Mouse (Mus musculus) megakaryocyte, embryonic 14.5 days (primary cell): Measurements from ENCODE around the gene Ntrk2.

Experiments
- FLI1 ChIP-seq: IDR thresholded peaks from 2 replicates; pipeline ENCODE4 v1.6.1; 2012; ENCODE audit warnings: low read length, inconsistent platforms, mixed read lengths
- GATA1 ChIP-seq: IDR thresholded peaks from 3 replicates; pipeline ENCODE4 v1.6.1; 2012; ENCODE audit warnings: mixed read lengths, low read length, inconsistent platforms, borderline replicate concordance

DNA sequence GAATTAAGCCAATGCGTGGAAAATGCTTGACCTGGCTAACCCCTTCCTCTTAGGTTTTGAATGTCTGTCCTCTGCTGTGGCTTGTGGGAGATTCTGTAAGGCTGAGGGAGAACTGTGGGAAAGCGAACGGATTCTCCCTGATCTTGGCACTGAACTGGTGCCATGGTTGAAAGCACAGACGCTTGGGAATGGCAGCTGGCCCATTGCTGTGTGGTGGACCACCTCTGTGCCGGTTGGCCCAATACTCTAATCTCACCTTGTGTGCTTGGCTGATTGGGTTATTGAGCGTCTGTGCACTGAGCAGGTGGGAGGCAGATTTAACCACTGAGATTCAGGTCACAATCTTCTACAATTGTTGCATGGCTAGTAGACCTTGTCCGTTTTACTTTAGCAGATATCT, 18.4 kb downstream of the Ntrk2 start:
- TF ChIP-seq GATA1 (no peak), FLI1 (no peak)
